Mouse (Mus musculus) stomach, embryonic 15.5 days (tissue): ENCODE results near the gene Dync2h1. TPM values are rescaled to one million over a fixed set of nuclear protein-coding genes. Genes with fewer than 3 reads are reported as not detected.
"Not testable (repeated sequence)": the region's sequence is repeated elsewhere in the genome, so short reads cannot be mapped to it uniquely, and the experiment has no call there.

Experiments used
- ATAC-seq: fragments of 200-750 bp; cut with Nextera tagmentation; 2 replicates; pipeline ENCODE4 v1.8.0; 2017; ENCODE audit warnings: low read depth, moderate number of reproducible peaks, moderate TSS enrichment; ENCODE audit not compliant: insufficient read depth, low FRiP score
- H3K27ac ChIP-seq: fragments of 300-500 bp; sonication (generic); 2 replicates; pipeline ENCODE4 v1.5.1; 2015; ENCODE audit warnings: mild to moderate bottlenecking, inconsistent platforms
- H3K27me3 ChIP-seq: fragments of 300-500 bp; sonication (generic); replicated peaks from 2 replicates; pipeline ENCODE4 v1.6.1; 2015; ENCODE audit warnings: inconsistent platforms
- H3K36me3 ChIP-seq: fragments of 300-500 bp; sonication (generic); 2 replicates; pipeline ENCODE4 v1.6.1; 2015; ENCODE audit warnings: inconsistent platforms
- H3K4me1 ChIP-seq: fragments of 300-500 bp; sonication (generic); 2 replicates; pipeline ENCODE4 v1.6.1; 2015; ENCODE audit warnings: inconsistent platforms
- H3K4me2 ChIP-seq: fragments of 300-500 bp; sonication (generic); 2 replicates; pipeline ENCODE4 v1.6.1; 2015; ENCODE audit warnings: mild to moderate bottlenecking, inconsistent platforms
- H3K4me3 ChIP-seq: fragments of 300-500 bp; sonication (generic); replicated peaks from 2 replicates; pipeline ENCODE4 v1.5.1; 2015; ENCODE audit warnings: inconsistent platforms
- H3K9ac ChIP-seq: fragments of 300-500 bp; sonication (generic); 2 replicates; pipeline ENCODE4 v1.6.1; 2015; ENCODE audit warnings: inconsistent platforms
- H3K9me3 ChIP-seq: fragments of 300-500 bp; sonication (generic); 2 replicates; pipeline ENCODE4 v1.6.1; 2016; ENCODE audit warnings: inconsistent platforms
- WGBS: fragments of 180-500 bp; shearing (Covaris S2); methylation state at CpG from one replicate; pipeline ENCODE4 v1.1.7; 2015; 5-methylcytosine and 5-hydroxymethylcytosine counted together
- polyA plus RNA-seq: library from polyadenylated mRNA; unstranded; fragments of >200 nt; fragmentation: Nextera tagmentation; extraction: Ambion mirVana; gene quantifications from 2 replicates; pipeline ENCODE4 v1.2.1, GENCODE M21; 2015

The Dync2h1 gene
- polyA plus RNA-seq, 1 experiment from 2014 or later = 12.4 TPM

- 58% methylated on average over 3 of the region's 3 CpGs for WGBS
- Histone ChIP-seq H3K27ac (no peak overlapping the region), H3K9ac (no peak overlapping the region), H3K36me3 (no peaks in the 10 kb centered on the region), H3K4me3 (no peak overlapping the region), H3K4me2 (no peak overlapping the region), H3K27me3 (no peaks in the 10 kb centered on the region), H3K9me3 (no peaks in the 10 kb centered on the region), H3K4me1 (no peaks in the 10 kb centered on the region)
- ATAC-seq = no peak
These were observed 174.5 kb downstream of the Dync2h1 start for GRCm38 (mm10) chr9:7009785-7010184.

- Histone ChIP-seq H3K4me2 (no peak overlapping the region), H3K4me3 (no peak overlapping the region), H3K4me1 (no peaks in the 10 kb centered on the region), H3K9ac (no peak overlapping the region), H3K9me3 (no peaks in the 10 kb centered on the region), H3K27me3 (no peaks in the 10 kb centered on the region), H3K27ac (no peak overlapping the region), H3K36me3 (no peaks in the 10 kb centered on the region)
- 46% methylated on average over 2 of the region's 2 CpGs for WGBS
- no peak for ATAC-seq
These were observed 189.4 kb downstream of the Dync2h1 start for GRCm38 (mm10) chr9:6994865-6995264.

GRCm38 (mm10) chr9:6994275-6994674 is 190.0 kb downstream of the Dync2h1 start:
- Histone ChIP-seq H3K4me2 (no peak overlapping the region), H3K4me1 (no peaks in the 10 kb centered on the region), H3K4me3 (no peak overlapping the region), H3K27ac (no peak overlapping the region), H3K27me3 (no peaks in the 10 kb centered on the region), H3K9me3 (no peaks in the 10 kb centered on the region), H3K36me3 (no peaks in the 10 kb centered on the region), H3K9ac (no peak overlapping the region)
- ATAC-seq = no peak

GRCm38 (mm10) chr9:6988893-6989685 is 195.2 kb downstream of the Dync2h1 start:
- 84% methylated on average over 3 of the region's 3 CpGs for WGBS
- H3K27ac ChIP-seq = no peak overlapping the region
- no peaks in the 10 kb centered on the region for H3K36me3 ChIP-seq
- H3K4me1 ChIP-seq = no peaks in the 10 kb centered on the region
- H3K9ac ChIP-seq = no peak overlapping the region
- no peaks in the 10 kb centered on the region for H3K9me3 ChIP-seq
- H3K4me2 ChIP-seq = no peak overlapping the region
- H3K27me3 ChIP-seq = no peaks in the 10 kb centered on the region
- ATAC-seq = no peak
- no peak overlapping the region for H3K4me3 ChIP-seq

GRCm38 (mm10) chr9:6986161-6986560 is 198.1 kb downstream of the Dync2h1 start:
- no peak overlapping the region for H3K4me3 ChIP-seq
- no peaks in the 10 kb centered on the region for H3K27me3 ChIP-seq
- no peak overlapping the region for H3K27ac ChIP-seq
- no peak overlapping the region for H3K9ac ChIP-seq
- 92% methylated on average over 3 of the region's 3 CpGs for WGBS
- no peak for ATAC-seq
- no peaks in the 10 kb centered on the region for H3K9me3 ChIP-seq
- H3K4me2 ChIP-seq = no peak overlapping the region
- H3K4me1 ChIP-seq = no peaks in the 10 kb centered on the region
- no peaks in the 10 kb centered on the region for H3K36me3 ChIP-seq

- no peak overlapping the region for H3K4me3 ChIP-seq
- H3K9ac ChIP-seq = no peak overlapping the region
- H3K27me3 ChIP-seq = no peaks in the 10 kb centered on the region
- no peaks in the 10 kb centered on the region for H3K4me1 ChIP-seq
- ATAC-seq = no peak
- no peaks in the 10 kb centered on the region for H3K9me3 ChIP-seq
- H3K4me2 ChIP-seq = no peak overlapping the region
- no peaks in the 10 kb centered on the region; the same call in 1 of the 2 replicates for H3K36me3 ChIP-seq
- 72% methylated on average over 2 of the region's 2 CpGs for WGBS
- H3K27ac ChIP-seq = no peak overlapping the region
These were observed 215.1 kb downstream of the Dync2h1 start for GRCm38 (mm10) chr9:6969171-6969570.

- H3K9me3 ChIP-seq = no peaks in the 10 kb centered on the region
- no peak overlapping the region for H3K4me3 ChIP-seq
- H3K9ac ChIP-seq = no peak overlapping the region
- no peak overlapping the region for H3K4me2 ChIP-seq
- WGBS = 81% methylated on average over 3 of the region's 3 CpGs
- H3K27me3 ChIP-seq = no peaks in the 10 kb centered on the region
- no peak for ATAC-seq
- no peaks in the 10 kb centered on the region; the same call in 1 of the 2 replicates for H3K36me3 ChIP-seq
- no peaks in the 10 kb centered on the region for H3K4me1 ChIP-seq
- no peak overlapping the region for H3K27ac ChIP-seq
These were observed 219.2 kb downstream of the Dync2h1 start for GRCm38 (mm10) chr9:6965006-6965405.

- Histone ChIP-seq H3K4me2 (no peak overlapping the region), H3K4me1 (no peaks in the 10 kb centered on the region), H3K4me3 (no peak overlapping the region), H3K27ac (no peak overlapping the region), H3K36me3 (no peaks in the 10 kb centered on the region), H3K9me3 (no peaks in the 10 kb centered on the region), H3K9ac (no peak overlapping the region), H3K27me3 (no peaks in the 10 kb centered on the region)
- ATAC-seq = no peak
- 77% methylated on average over 2 of the region's 2 CpGs for WGBS
These were observed 225.9 kb downstream of the Dync2h1 start for GRCm38 (mm10) chr9:6958311-6958710.

GRCm38 (mm10) chr9:6927399-6928035 is 256.7 kb downstream of the Dync2h1 start:
- Histone ChIP-seq H3K4me2 (no peak overlapping the region), H3K27me3 (no peaks in the 10 kb centered on the region), H3K4me3 (no peak overlapping the region), H3K36me3 (no peaks in the 10 kb centered on the region), H3K27ac (no peak overlapping the region), H3K9ac (no peak overlapping the region), H3K9me3 (no peaks in the 10 kb centered on the region), H3K4me1 (no peaks in the 10 kb centered on the region)
- peak; percentile 35; the same call in 1 of the 2 replicates for ATAC-seq
- 5% methylated on average over 1 of the region's 1 CpGs for WGBS

- H3K4me1 ChIP-seq = no peaks in the 10 kb centered on the region
- no peaks in the 10 kb centered on the region for H3K27me3 ChIP-seq
- H3K9ac ChIP-seq = no peak overlapping the region
- H3K4me3 ChIP-seq = no peak overlapping the region
- 85% methylated on average over 1 of the region's 1 CpGs for WGBS
- no peaks in the 10 kb centered on the region for H3K9me3 ChIP-seq
- no peak overlapping the region for H3K27ac ChIP-seq
- ATAC-seq = no peak
- no peaks in the 10 kb centered on the region for H3K36me3 ChIP-seq
- no peak overlapping the region for H3K4me2 ChIP-seq
These were observed 270.8 kb downstream of the Dync2h1 start for GRCm38 (mm10) chr9:6913471-6913870.

GRCm38 (mm10) chr9:6910537-6910936 is 273.7 kb downstream of the Dync2h1 start:
- not testable (repeated sequence) for H3K9me3 ChIP-seq, H3K27me3 ChIP-seq, ATAC-seq, H3K4me2 ChIP-seq, H3K4me3 ChIP-seq, H3K4me1 ChIP-seq, H3K9ac ChIP-seq, H3K27ac ChIP-seq, H3K36me3 ChIP-seq
- 36% methylated on average over 4 of the region's 4 CpGs for WGBS

- 68% methylated on average over 1 of the region's 1 CpGs for WGBS
- no peaks in the 10 kb centered on the region for H3K36me3 ChIP-seq
- no peaks in the 10 kb centered on the region for H3K9me3 ChIP-seq
- H3K27ac ChIP-seq = no peak overlapping the region
- H3K4me1 ChIP-seq = no peaks in the 10 kb centered on the region
- H3K4me3 ChIP-seq = no peak overlapping the region
- no peaks in the 10 kb centered on the region for H3K27me3 ChIP-seq
- no peak overlapping the region for H3K9ac ChIP-seq
- no peak for ATAC-seq
- no peak overlapping the region for H3K4me2 ChIP-seq
These were observed 282.6 kb downstream of the Dync2h1 start for GRCm38 (mm10) chr9:6901620-6902019.
